Mouse (Mus musculus) left cerebral cortex, adult 18-20 months (tissue): ENCODE results near the gene Tacr2. TPM values are rescaled to one million over a fixed set of nuclear protein-coding genes. Genes with fewer than 3 reads are reported as not detected.

ENCODE experiments used
- DNase-seq, 2 experiments: peaks; one replicate each; pipeline ENCODE4 v3.0.0; 2021 to 2022; ENCODE audit warnings: low spot score in 2 of 2, mixed read lengths in 1 of 2
- long read RNA-seq, 2 experiments: library from polyadenylated mRNA; stranded (forward); transcript quantifications; one replicate each; pipeline ENCODE4 v2.0.0; 2021
- total RNA-seq, 2 experiments: library from RNA; stranded (reverse); gene quantifications; 2 replicates each; pipeline ENCODE4 v1.2.3; 2021

The Tacr2 gene
- total RNA-seq = under 1 TPM; 0.23 to 0.30 TPM
- long read RNA-seq, experiment 1 = 0 reads
- long read RNA-seq, experiment 2, partial matches to known transcripts = 0 of 1 reads
- long read RNA-seq, experiment 2, other reads (novel, unspliced or antisense) = 0 of 1 reads

- DNase-seq = no peak
Observed at GRCm38 (mm10) chr10:62252000-62252488, at the start of gene Tacr2. Tacr2 (plus strand) TSS chr10:62252438.

- peak; percentile 38 to 43 for DNase-seq
Observed at GRCm38 (mm10) chr10:62202574-62202973, 49.7 kb upstream of the Tacr2 start.

GRCm38 (mm10) chr10:62208241-62208896 lies 43.9 kb upstream of the Tacr2 start:
- no peak for DNase-seq

- no peak for DNase-seq
Observed at GRCm38 (mm10) chr10:62211310-62211709, 40.9 kb upstream of the Tacr2 start.

- no peak for DNase-seq
Observed at GRCm38 (mm10) chr10:62215169-62215616, 37.0 kb upstream of the Tacr2 start.

- DNase-seq = no peak
Observed at GRCm38 (mm10) chr10:62215633-62216032, 36.6 kb upstream of the Tacr2 start.

- DNase-seq = no peak
Observed at GRCm38 (mm10) chr10:62216595-62216994, 35.6 kb upstream of the Tacr2 start.

GRCm38 (mm10) chr10:62217196-62217595 lies 35.0 kb upstream of the Tacr2 start:
- no peak for DNase-seq

- DNase-seq = no peak
Observed at GRCm38 (mm10) chr10:62218044-62218788, 34.0 kb upstream of the Tacr2 start.

GRCm38 (mm10) chr10:62218789-62219172 lies 33.5 kb upstream of the Tacr2 start:
- DNase-seq = no peak

- DNase-seq = no peak
Observed at GRCm38 (mm10) chr10:62220732-62221514, 31.3 kb upstream of the Tacr2 start.

GRCm38 (mm10) chr10:62221647-62222046 lies 30.6 kb upstream of the Tacr2 start:
- no peak for DNase-seq

- DNase-seq = no peak
Observed at GRCm38 (mm10) chr10:62222777-62223176, 29.5 kb upstream of the Tacr2 start.

- no peak for DNase-seq
Observed at GRCm38 (mm10) chr10:62224231-62224630, 28.0 kb upstream of the Tacr2 start.

GRCm38 (mm10) chr10:62225839-62226238 lies 26.4 kb upstream of the Tacr2 start:
- no peak for DNase-seq

- DNase-seq = no peak
Observed at GRCm38 (mm10) chr10:62228126-62228525, 24.1 kb upstream of the Tacr2 start.

- peak; percentile 89 for DNase-seq
Observed at GRCm38 (mm10) chr10:62230708-62231394, 21.4 kb upstream of the Tacr2 start, which contains the start of gene Tspan15. Tspan15 (minus strand) TSS chr10:62231251.

- no peak for DNase-seq
Observed at GRCm38 (mm10) chr10:62231395-62231732, 20.9 kb upstream of the Tacr2 start.

GRCm38 (mm10) chr10:62231811-62232210 lies 20.4 kb upstream of the Tacr2 start:
- DNase-seq = no peak

- DNase-seq = peak in 1 of 2 experiments; percentile 21
Observed at GRCm38 (mm10) chr10:62236165-62236564, 16.1 kb upstream of the Tacr2 start.

- no peak for DNase-seq
Observed at GRCm38 (mm10) chr10:62237205-62237604, 15.0 kb upstream of the Tacr2 start.
